Mouse (Mus musculus) embryo, embryonic 10 days (tissue): ENCODE measurements around the gene 1700009N14Rik.

ENCODE experiments used
- DNase-seq: peaks from one replicate; pipeline ENCODE4 v3.0.0-alpha.2; 2015; ENCODE audit warnings: low spot score

1700009N14Rik gene

GRCm38 (mm10) chr4:39450069-39450468 lies at the start of gene 1700009N14Rik:
1700009N14Rik (plus strand) TSS chr4:39450295.
- no peak for DNase-seq

- no peak for DNase-seq
Observed at GRCm38 (mm10) chr4:39437870-39438367, 12.2 kb upstream of the 1700009N14Rik start.

DNA sequence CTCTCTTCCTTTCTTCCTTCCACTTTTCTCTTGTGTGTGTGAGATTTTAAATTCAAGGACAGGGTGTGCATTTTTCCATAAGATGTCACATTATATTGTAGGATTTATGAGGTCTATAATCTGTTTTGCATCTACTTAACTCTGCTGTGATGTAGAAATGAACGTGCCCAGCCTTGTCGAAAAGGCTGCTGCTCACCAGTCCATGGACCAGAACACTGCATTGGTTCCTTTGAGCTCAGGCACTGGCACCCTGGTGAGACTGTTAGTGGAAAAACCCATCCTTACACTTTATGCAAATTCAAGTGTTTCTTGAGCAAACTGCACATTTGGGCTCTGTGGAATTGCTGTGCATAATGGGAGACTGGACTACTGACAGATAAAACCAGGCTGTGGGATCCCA lies 24.2 kb downstream of the 1700009N14Rik start:
- DNase-seq, result no peak

DNA sequence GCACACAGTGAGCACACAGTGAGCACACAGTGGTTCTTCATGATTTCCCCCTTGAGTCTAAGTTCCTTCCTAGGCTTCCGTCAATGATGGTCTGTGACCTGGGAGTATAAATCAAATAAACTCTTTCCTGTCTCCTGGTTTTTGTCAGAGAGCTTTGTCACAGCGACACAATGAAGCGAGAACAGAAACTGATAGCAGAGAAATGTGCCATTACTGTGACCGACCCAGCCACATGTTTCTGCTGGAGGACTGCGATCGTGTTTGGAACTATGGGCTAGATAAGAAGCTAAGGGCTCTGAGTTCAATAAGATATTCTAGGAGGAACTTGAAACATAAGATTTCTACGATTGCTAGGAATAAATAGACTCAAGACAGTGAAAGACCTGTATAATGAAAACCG lies 36.3 kb downstream of the 1700009N14Rik start:
- no peak for DNase-seq

GRCm38 (mm10) chr4:39493596-39493995 lies 43.5 kb downstream of the 1700009N14Rik start:
- no peak for DNase-seq

- peak; percentile 20 for DNase-seq
Observed at GRCm38 (mm10) chr4:39495875-39496274, 45.8 kb downstream of the 1700009N14Rik start.
